Mouse (Mus musculus): Measurements from ENCODE around the gene Snx20.

Gene Snx20

GRCm38 (mm10) chr8:88603446-88603989, 32.4 kb downstream of the Snx20 start:
- no peaks in the 10 kb centered on the region for H3K27me3 ChIP-seq (ENCODE audit: control insufficient read depth, insufficient read depth, low read length, poor library complexity, severe bottlenecking)
- no peak for DNase-seq (ENCODE audit: low read depth, low spot score)
- H3K36me3 ChIP-seq (ENCODE audit: control insufficient read depth, insufficient read depth, low read length, poor library complexity, severe bottlenecking), result no peaks in the 10 kb centered on the region

GRCm38 (mm10) chr8:88599491-88599890, 36.4 kb downstream of the Snx20 start:
- Histone ChIP-seq H3K36me3 (ENCODE audit: control insufficient read depth, insufficient read depth, low read length, poor library complexity, severe bottlenecking) (no peaks in the 10 kb centered on the region), H3K27me3 (ENCODE audit: control insufficient read depth, insufficient read depth, low read length, poor library complexity, severe bottlenecking) (no peaks in the 10 kb centered on the region)
- DNase-seq (ENCODE audit: low read depth, low spot score), result no peak

GRCm38 (mm10) chr8:88598578-88598977, 37.4 kb downstream of the Snx20 start:
- Histone ChIP-seq H3K27me3 (ENCODE audit: control insufficient read depth, insufficient read depth, low read length, poor library complexity, severe bottlenecking) (no peaks in the 10 kb centered on the region), H3K36me3 (ENCODE audit: control insufficient read depth, insufficient read depth, low read length, poor library complexity, severe bottlenecking) (no peaks in the 10 kb centered on the region)
- DNase-seq (ENCODE audit: low read depth, low spot score), result no peak

- H3K36me3 ChIP-seq (ENCODE audit: control insufficient read depth, insufficient read depth, low read length, poor library complexity, severe bottlenecking), result no peaks in the 10 kb centered on the region
- no peaks in the 10 kb centered on the region for H3K27me3 ChIP-seq (ENCODE audit: control insufficient read depth, insufficient read depth, low read length, poor library complexity, severe bottlenecking)
- no peak for DNase-seq (ENCODE audit: low read depth, low spot score)
Observed at GRCm38 (mm10) chr8:88596042-88596441, 39.9 kb downstream of the Snx20 start.

GRCm38 (mm10) chr8:88593947-88594346, 42.0 kb downstream of the Snx20 start:
- Histone ChIP-seq H3K36me3 (ENCODE audit: control insufficient read depth, insufficient read depth, low read length, poor library complexity, severe bottlenecking) (no peaks in the 10 kb centered on the region), H3K27me3 (ENCODE audit: control insufficient read depth, insufficient read depth, low read length, poor library complexity, severe bottlenecking) (no peaks in the 10 kb centered on the region)
- no peak for DNase-seq (ENCODE audit: low read depth, low spot score)

- no peaks in the 10 kb centered on the region for H3K27me3 ChIP-seq (ENCODE audit: control insufficient read depth, insufficient read depth, low read length, poor library complexity, severe bottlenecking)
- no peaks in the 10 kb centered on the region for H3K36me3 ChIP-seq (ENCODE audit: control insufficient read depth, insufficient read depth, low read length, poor library complexity, severe bottlenecking)
- DNase-seq (ENCODE audit: low read depth, low spot score), result no peak
Observed at GRCm38 (mm10) chr8:88590226-88590625, 45.7 kb downstream of the Snx20 start.

GRCm38 (mm10) chr8:88588205-88588889, 47.6 kb downstream of the Snx20 start:
- H3K27me3 ChIP-seq (ENCODE audit: control insufficient read depth, insufficient read depth, low read length, poor library complexity, severe bottlenecking), result no peaks in the 10 kb centered on the region
- H3K36me3 ChIP-seq (ENCODE audit: control insufficient read depth, insufficient read depth, low read length, poor library complexity, severe bottlenecking), result no peaks in the 10 kb centered on the region
- no peak for DNase-seq (ENCODE audit: low read depth, low spot score)

GRCm38 (mm10) chr8:88583863-88584262, 52.1 kb downstream of the Snx20 start:
- H3K36me3 ChIP-seq (ENCODE audit: control insufficient read depth, insufficient read depth, low read length, poor library complexity, severe bottlenecking), result no peaks in the 10 kb centered on the region
- DNase-seq (ENCODE audit: low read depth, low spot score), result no peak
- no peaks in the 10 kb centered on the region for H3K27me3 ChIP-seq (ENCODE audit: control insufficient read depth, insufficient read depth, low read length, poor library complexity, severe bottlenecking)

GRCm38 (mm10) chr8:88580785-88581184, 55.1 kb downstream of the Snx20 start:
- peak; percentile 78 for DNase-seq (ENCODE audit: low read depth, low spot score)
- Histone ChIP-seq H3K27me3 (ENCODE audit: control insufficient read depth, insufficient read depth, low read length, poor library complexity, severe bottlenecking) (no peaks in the 10 kb centered on the region), H3K36me3 (ENCODE audit: control insufficient read depth, insufficient read depth, low read length, poor library complexity, severe bottlenecking) (no peaks in the 10 kb centered on the region)

GRCm38 (mm10) chr8:88579668-88580330, 56.1 kb downstream of the Snx20 start:
- Histone ChIP-seq H3K27me3 (ENCODE audit: control insufficient read depth, insufficient read depth, low read length, poor library complexity, severe bottlenecking) (no peaks in the 10 kb centered on the region), H3K36me3 (ENCODE audit: control insufficient read depth, insufficient read depth, low read length, poor library complexity, severe bottlenecking) (no peaks in the 10 kb centered on the region)
- no peak for DNase-seq (ENCODE audit: low read depth, low spot score)

- Histone ChIP-seq H3K27me3 (ENCODE audit: control insufficient read depth, insufficient read depth, low read length, poor library complexity, severe bottlenecking) (no peaks in the 10 kb centered on the region), H3K36me3 (ENCODE audit: control insufficient read depth, insufficient read depth, low read length, poor library complexity, severe bottlenecking) (no peaks in the 10 kb centered on the region)
- no peak for DNase-seq (ENCODE audit: low read depth, low spot score)
Observed at GRCm38 (mm10) chr8:88579246-88579645, 56.7 kb downstream of the Snx20 start.

- Histone ChIP-seq H3K36me3 (ENCODE audit: control insufficient read depth, insufficient read depth, low read length, poor library complexity, severe bottlenecking) (no peaks in the 10 kb centered on the region), H3K27me3 (ENCODE audit: control insufficient read depth, insufficient read depth, low read length, poor library complexity, severe bottlenecking) (no peaks in the 10 kb centered on the region)
- DNase-seq (ENCODE audit: low read depth, low spot score), result no peak
Observed at GRCm38 (mm10) chr8:88578413-88579175, 57.3 kb downstream of the Snx20 start.

GRCm38 (mm10) chr8:88577666-88578065, 58.3 kb downstream of the Snx20 start:
- no peak for DNase-seq (ENCODE audit: low read depth, low spot score)
- no peaks in the 10 kb centered on the region for H3K36me3 ChIP-seq (ENCODE audit: control insufficient read depth, insufficient read depth, low read length, poor library complexity, severe bottlenecking)

More at GRCm38 (mm10) chr8:88577666-88578065, 58.3 kb downstream of the Snx20 start:
- H3K27me3 ChIP-seq (ENCODE audit: control insufficient read depth, insufficient read depth, low read length, poor library complexity, severe bottlenecking), result no peaks in the 10 kb centered on the region

All from splenic B cell, adult 2 months (primary cell).